Mouse (Mus musculus) forebrain, embryonic 10.5 days (tissue): ENCODE data around the gene Nkain4. TPM values are rescaled to one million over a fixed set of nuclear protein-coding genes. Genes with fewer than 3 reads are reported as not detected.

Experiments used
- DNase-seq: peaks from one replicate; pipeline ENCODE4 v3.0.0-alpha.2; 2017; ENCODE audit warnings: low spot score; ENCODE audit errors: extremely low spot score
- H3K27ac ChIP-seq: fragments of 300-500 bp; sonication (generic); 2 replicates; pipeline ENCODE4 v1.5.1; 2016; ENCODE audit warnings: mild to moderate bottlenecking
- H3K27me3 ChIP-seq: fragments of 300-500 bp; sonication (generic); 2 replicates; pipeline ENCODE4 v1.6.1; 2016; ENCODE audit warnings: mild to moderate bottlenecking; ENCODE audit not compliant: poor library complexity, severe bottlenecking
- H3K36me3 ChIP-seq: fragments of 300-500 bp; sonication (generic); replicated peaks from 2 replicates; pipeline ENCODE4 v1.6.1; 2016; ENCODE audit warnings: mild to moderate bottlenecking, moderate library complexity
- H3K4me1 ChIP-seq: fragments of 300-500 bp; sonication (generic); 2 replicates; pipeline ENCODE4 v1.6.1; 2016
- H3K4me3 ChIP-seq: fragments of 300-500 bp; sonication (generic); 2 replicates; pipeline ENCODE4 v1.5.1; 2016; ENCODE audit warnings: mild to moderate bottlenecking, moderate library complexity
- H3K9me3 ChIP-seq: fragments of 300-500 bp; sonication (generic); 2 replicates; pipeline ENCODE4 v1.6.1; 2016; ENCODE audit warnings: mild to moderate bottlenecking, moderate library complexity
- WGBS: fragments of 180-500 bp; shearing (Covaris S2); methylation state at CpG from one replicate; pipeline ENCODE4 v1.1.7; 2016; 5-methylcytosine and 5-hydroxymethylcytosine counted together
- polyA plus RNA-seq: library from polyadenylated mRNA; unstranded; fragments of >200 nt; fragmentation: Nextera tagmentation; extraction: Ambion mirVana; gene quantifications from 2 replicates; pipeline ENCODE4 v1.2.1, GENCODE M21; 2016

Gene Nkain4
- polyA plus RNA-seq, 1 experiment from 2014 or later: 27.0 TPM

GRCm38 (mm10) chr2:180932418-180932817, 22.1 kb downstream of the Nkain4 start:
- Histone ChIP-seq H3K4me1 (peaks cover 25% of the 10 kb centered on the region), H3K27ac (no peak overlapping the region), H3K36me3 (no peaks in the 10 kb centered on the region), H3K9me3 (no peaks in the 10 kb centered on the region), H3K4me3 (no peak overlapping the region), H3K27me3 (no peaks in the 10 kb centered on the region)
- no peak for DNase-seq
- WGBS: 84% methylated on average over 1 of the region's 1 CpGs

DNA sequence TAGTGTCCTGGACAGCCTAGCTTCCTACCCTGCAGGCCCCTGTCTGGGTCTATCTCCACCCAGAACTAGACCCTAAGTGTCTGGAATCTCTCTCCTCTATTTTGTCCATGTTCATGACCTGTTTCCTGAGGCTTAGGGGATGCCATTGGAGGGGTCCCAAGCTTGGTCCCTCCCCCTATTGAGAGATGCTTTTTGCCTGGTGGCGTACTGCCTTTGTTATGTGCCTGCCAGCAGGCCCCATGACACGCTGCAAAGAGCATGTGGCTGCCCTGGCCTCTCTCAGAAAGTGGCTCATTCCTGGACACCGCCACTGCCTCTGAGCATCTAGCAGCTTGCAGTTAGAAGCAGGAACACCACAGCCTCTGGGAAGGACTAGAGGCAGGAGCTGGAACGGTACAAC, 25.8 kb downstream of the Nkain4 start, which contains the start of gene Birc7:
Gene Birc7, plus strand, starts transcription at position 301 of the 400 bp plus-strand sequence.
- DNase-seq: no peak
- no peaks in the 10 kb centered on the region for H3K36me3 ChIP-seq
- H3K4me1 ChIP-seq: peaks cover 13% of the 10 kb centered on the region
- H3K27me3 ChIP-seq: peaks cover 5% of the 10 kb centered on the region; the same call in 1 of the 2 replicates
- peak within 1 kb of the TSS; percentile 36 for H3K27ac ChIP-seq
- H3K9me3 ChIP-seq: no peaks in the 10 kb centered on the region
- 69% methylated on average over 4 of the region's 4 CpGs for WGBS
- no peak within 1 kb of the TSS for H3K4me3 ChIP-seq

- Histone ChIP-seq H3K9me3 (no peaks in the 10 kb centered on the region), H3K4me1 (peaks cover 23% of the 10 kb centered on the region)
- 9% methylated on average over 4 of the region's 4 CpGs for WGBS
These were observed 29.3 kb downstream of the Nkain4 start for GRCm38 (mm10) chr2:180925176-180925575.

GRCm38 (mm10) chr2:180922739-180923138, 31.8 kb downstream of the Nkain4 start:
- Histone ChIP-seq H3K27ac (no peak overlapping the region), H3K36me3 (peaks cover 12% of the 10 kb centered on the region), H3K9me3 (no peaks in the 10 kb centered on the region), H3K27me3 (peaks cover 5% of the 10 kb centered on the region; the same call in 1 of the 2 replicates), H3K4me1 (peaks cover 26% of the 10 kb centered on the region), H3K4me3 (no peak overlapping the region)
- DNase-seq: no peak
- 93% methylated on average over 6 of the region's 6 CpGs for WGBS

More at GRCm38 (mm10) chr2:180925176-180925575, 29.3 kb downstream of the Nkain4 start:
- Histone ChIP-seq H3K4me3 (no peak overlapping the region), H3K36me3 (no peaks in the 10 kb centered on the region), H3K27me3 (peaks cover 5% of the 10 kb centered on the region; the same call in 1 of the 2 replicates), H3K27ac (no peak overlapping the region)
- peak; percentile 69 for DNase-seq

DNA sequence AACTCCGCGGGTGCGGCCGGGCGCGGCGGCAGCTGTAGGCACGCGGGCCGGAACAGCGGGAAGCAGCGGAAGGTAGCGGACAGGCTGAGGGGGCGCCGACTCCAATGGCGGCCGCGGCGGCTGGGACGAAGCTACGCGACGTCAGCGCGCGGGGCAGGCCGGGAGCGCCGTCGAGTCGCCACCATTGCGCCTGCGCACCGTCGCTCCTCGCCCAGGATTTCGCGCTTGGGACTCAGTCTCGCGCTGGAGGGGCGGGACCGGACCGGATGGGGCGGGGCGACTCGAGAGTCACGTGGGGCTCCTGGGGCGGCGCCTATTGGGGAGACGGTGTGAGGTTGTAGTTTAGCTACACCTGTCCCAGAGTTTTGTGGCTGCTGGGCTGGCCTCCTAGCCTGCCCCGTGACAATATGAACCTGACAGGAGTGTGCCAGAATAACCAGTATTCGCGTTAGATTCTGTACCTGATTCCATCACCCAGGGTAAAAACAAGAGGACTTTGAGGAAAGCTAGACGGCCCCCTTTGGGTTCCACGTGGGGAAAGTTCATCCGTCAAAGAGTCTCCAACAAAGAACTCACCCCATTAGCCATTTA, 33.6 kb downstream of the Nkain4 start, which contains the start of gene Ythdf1:
Gene Ythdf1, minus strand, starts transcription at position 140 of the 591 bp plus-strand sequence.
- Histone ChIP-seq H3K36me3 (peaks cover 30% of the 10 kb centered on the region), H3K4me3 (peak within 1 kb of the TSS; percentile 100), H3K4me1 (peaks cover 26% of the 10 kb centered on the region), H3K27ac (peak within 1 kb of the TSS; percentile 92), H3K27me3 (peaks cover 5% of the 10 kb centered on the region; the same call in 1 of the 2 replicates), H3K9me3 (no peaks in the 10 kb centered on the region)
- under 1% methylated on average over 55 of the region's 56 CpGs for WGBS
- peak; percentile 98 for DNase-seq

DNA sequence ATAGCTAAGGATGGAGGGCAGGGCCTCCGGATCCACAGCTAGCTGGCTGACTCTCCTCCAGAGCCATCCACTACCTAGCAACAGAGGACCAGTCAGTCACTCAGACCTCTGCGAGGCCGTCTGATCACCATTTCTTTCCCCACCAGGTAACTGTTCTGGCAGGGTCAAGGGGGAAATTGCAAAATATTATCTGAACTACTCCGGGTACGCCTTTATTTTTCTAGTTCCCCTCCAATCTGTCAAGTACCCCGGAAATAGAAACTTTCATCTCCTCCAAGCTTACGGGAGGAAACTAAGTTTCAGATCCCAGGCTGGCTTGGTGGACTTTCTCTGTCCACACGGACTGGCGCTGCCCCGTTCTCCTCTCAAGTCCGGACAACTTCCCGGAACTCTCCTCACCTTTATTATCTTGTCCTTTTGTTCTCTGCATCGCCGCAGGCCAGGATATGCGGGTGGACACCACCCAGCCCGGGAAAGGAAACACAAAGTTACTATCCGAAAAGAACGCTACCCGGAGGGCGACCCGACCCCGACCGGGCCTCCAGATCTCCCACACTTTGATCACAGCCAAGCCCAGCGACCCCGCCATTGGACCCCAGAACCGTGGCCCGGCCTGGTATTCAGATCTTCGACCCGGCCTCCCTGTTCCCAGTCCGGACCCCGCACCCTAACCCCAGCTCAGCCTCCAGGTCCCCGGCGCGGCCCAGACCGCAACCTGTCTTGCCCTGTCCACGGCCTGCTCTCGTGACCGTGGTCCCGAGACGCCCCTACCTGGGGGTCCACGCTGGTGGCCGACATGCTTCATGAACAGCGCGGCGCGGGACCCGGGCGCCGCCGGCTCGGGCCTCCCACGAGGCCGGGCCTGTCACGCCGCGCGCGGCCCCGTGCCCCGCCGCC, 34.3 kb downstream of the Nkain4 start:
- H3K27ac ChIP-seq: peak overlapping the region; percentile 92
- peaks cover 37% of the 10 kb centered on the region for H3K36me3 ChIP-seq
- no peaks in the 10 kb centered on the region for H3K9me3 ChIP-seq
- H3K27me3 ChIP-seq: peaks cover 5% of the 10 kb centered on the region; the same call in 1 of the 2 replicates
- peaks cover 26% of the 10 kb centered on the region for H3K4me1 ChIP-seq
- peak overlapping the region; percentile 100 for H3K4me3 ChIP-seq
- under 1% methylated on average over 61 of the region's 61 CpGs for WGBS
- DNase-seq: no peak

- Histone ChIP-seq H3K27me3 (no peaks in the 10 kb centered on the region), H3K4me3 (no peak overlapping the region), H3K27ac (no peak overlapping the region), H3K9me3 (no peaks in the 10 kb centered on the region), H3K36me3 (peaks cover 79% of the 10 kb centered on the region), H3K4me1 (peaks cover 18% of the 10 kb centered on the region)
- DNase-seq: no peak
- WGBS: 92% methylated on average over 3 of the region's 3 CpGs
These were observed 38.5 kb downstream of the Nkain4 start for GRCm38 (mm10) chr2:180915886-180916433.

- H3K27ac ChIP-seq: no peak overlapping the region
- H3K4me3 ChIP-seq: no peak overlapping the region
- DNase-seq: no peak
- H3K4me1 ChIP-seq: peaks cover 5% of the 10 kb centered on the region; the same call in 1 of the 2 replicates
- H3K9me3 ChIP-seq: no peaks in the 10 kb centered on the region
- WGBS: 96% methylated on average over 12 of the region's 12 CpGs
- peaks cover 97% of the 10 kb centered on the region for H3K36me3 ChIP-seq
- H3K27me3 ChIP-seq: no peaks in the 10 kb centered on the region
These were observed 43.6 kb downstream of the Nkain4 start for GRCm38 (mm10) chr2:180910928-180911327.

DNA sequence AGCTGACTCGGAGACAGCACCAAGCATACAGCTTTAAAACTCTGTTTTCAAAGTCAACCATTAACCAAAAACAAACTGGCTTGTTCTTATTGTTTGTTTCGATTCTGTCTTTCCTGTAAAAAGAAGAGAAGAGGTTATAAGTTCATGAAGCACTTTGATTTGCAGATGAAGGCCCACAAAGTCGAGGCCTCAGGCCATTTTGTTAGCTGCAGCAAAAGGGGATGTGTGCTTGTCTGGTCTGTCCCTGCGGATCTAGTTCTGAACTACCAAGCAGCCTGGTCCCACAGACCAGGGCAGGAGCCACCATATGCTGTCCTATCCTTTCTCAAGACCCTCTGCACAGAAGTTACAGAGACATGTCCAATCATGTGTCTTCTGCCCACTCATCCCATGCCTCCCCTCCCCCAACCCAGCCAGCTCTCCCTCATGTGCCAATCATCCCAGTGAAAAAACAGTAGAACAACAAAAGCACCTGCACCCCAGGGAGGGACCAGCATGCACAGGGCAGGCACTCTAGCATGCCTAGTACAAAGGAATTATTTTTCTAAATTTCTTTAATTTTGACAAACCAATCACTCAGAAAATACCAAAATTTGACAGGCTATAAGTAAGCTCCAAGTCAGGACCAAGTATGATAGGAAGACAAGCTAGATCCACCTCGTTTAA, 48.8 kb downstream of the Nkain4 start:
- H3K27me3 ChIP-seq: no peaks in the 10 kb centered on the region
- H3K27ac ChIP-seq: no peak overlapping the region
- DNase-seq: no peak
- no peaks in the 10 kb centered on the region for H3K9me3 ChIP-seq
- peaks cover 72% of the 10 kb centered on the region for H3K36me3 ChIP-seq
- 78% methylated on average over 5 of the region's 5 CpGs for WGBS
- H3K4me3 ChIP-seq: no peak overlapping the region
- H3K4me1 ChIP-seq: peaks cover 7% of the 10 kb centered on the region; the same call in 1 of the 2 replicates

DNA sequence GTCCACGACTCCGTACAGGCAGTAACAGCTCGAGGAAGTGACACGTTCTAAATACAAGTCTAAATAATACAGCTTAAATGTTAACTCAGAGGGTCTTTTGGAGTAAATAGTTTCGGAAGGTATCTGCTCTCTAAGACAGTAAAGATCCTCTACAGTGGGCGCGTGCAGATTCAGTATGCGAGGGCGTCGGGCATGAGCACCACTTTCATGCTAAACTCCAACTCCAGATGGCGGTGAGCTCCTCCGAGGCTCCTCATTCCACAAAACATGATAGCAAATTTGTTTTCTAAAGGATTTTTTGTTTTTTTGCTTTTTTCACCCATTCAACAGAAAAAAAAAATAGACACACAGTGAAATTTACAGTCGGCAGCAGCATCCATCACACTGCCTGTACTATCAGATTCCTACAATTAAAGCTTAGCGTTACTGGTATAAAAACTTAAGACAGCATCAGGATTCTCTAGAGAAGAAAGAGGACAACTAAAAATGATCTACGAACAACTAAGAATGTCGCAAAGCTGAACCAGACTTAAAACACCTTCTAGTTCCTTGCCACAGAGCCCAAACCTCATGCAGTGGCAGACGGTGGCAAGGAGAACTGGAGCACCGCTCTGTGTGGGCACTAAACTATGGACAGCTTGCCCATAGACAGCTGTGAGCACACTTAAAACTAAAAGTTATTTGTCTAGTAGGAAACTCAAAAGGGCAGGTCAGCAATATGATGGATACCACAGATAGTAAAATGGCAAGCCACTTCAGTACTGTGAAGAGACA, 49.9 kb downstream of the Nkain4 start:
- no peak overlapping the region for H3K27ac ChIP-seq
- H3K4me1 ChIP-seq: peaks cover 7% of the 10 kb centered on the region; the same call in 1 of the 2 replicates
- H3K27me3 ChIP-seq: no peaks in the 10 kb centered on the region
- 95% methylated on average over 18 of the region's 18 CpGs for WGBS
- no peak overlapping the region for H3K4me3 ChIP-seq
- no peak for DNase-seq
- peaks cover 62% of the 10 kb centered on the region for H3K36me3 ChIP-seq
- H3K9me3 ChIP-seq: no peaks in the 10 kb centered on the region

DNA sequence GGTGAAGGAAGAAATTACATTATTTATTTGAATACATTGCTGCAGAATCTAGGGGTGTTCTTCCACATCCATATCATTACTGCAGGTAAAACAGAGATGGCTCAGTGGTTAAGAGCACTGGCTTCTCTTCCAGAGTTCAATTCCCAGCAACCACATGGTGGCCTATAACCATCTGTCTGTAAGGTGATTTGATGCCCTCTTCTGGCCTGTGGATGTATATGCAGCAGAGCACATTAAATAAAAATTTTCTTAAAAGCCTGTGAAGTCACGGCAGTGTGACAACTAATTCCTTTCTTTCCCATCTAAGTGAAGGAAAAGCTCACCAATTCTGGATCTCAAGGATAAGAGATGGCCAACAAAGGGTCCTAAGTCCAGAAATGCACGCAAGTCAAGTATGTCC, 52.4 kb downstream of the Nkain4 start:
- H3K9me3 ChIP-seq: no peaks in the 10 kb centered on the region
- no peak for DNase-seq
- 46% methylated on average over 2 of the region's 2 CpGs for WGBS

More for the DNA sequence above, 52.4 kb downstream of the Nkain4 start:
- Histone ChIP-seq H3K36me3 (peaks cover 39% of the 10 kb centered on the region), H3K4me1 (peaks cover 9% of the 10 kb centered on the region), H3K27me3 (no peaks in the 10 kb centered on the region), H3K27ac (no peak overlapping the region), H3K4me3 (no peak overlapping the region)
